Mouse (Mus musculus): ENCODE data around the gene Cx3cl1.

Gene Cx3cl1

GRCm38 (mm10) chr8:94801293-94802095 lies 29.7 kb downstream of the Cx3cl1 start:
- DNase-seq (ENCODE audit: low spot score in 2 of 2), result peak; percentile 75 to 77

- DNase-seq (ENCODE audit: low spot score in 2 of 2), result no peak
These were observed 30.6 kb downstream of the Cx3cl1 start for GRCm38 (mm10) chr8:94802375-94802774.

- DNase-seq (ENCODE audit: low spot score in 2 of 2), result peak; percentile 56 to 68
These were observed 31.7 kb downstream of the Cx3cl1 start for GRCm38 (mm10) chr8:94803551-94803950.

- DNase-seq (ENCODE audit: low spot score in 2 of 2), result no peak
These were observed 32.9 kb downstream of the Cx3cl1 start for GRCm38 (mm10) chr8:94804546-94805340.

- DNase-seq (ENCODE audit: low spot score in 2 of 2), result no peak
These were observed 34.0 kb downstream of the Cx3cl1 start for GRCm38 (mm10) chr8:94805811-94806210.

GRCm38 (mm10) chr8:94807506-94807905 lies 35.7 kb downstream of the Cx3cl1 start:
- no peak for DNase-seq (ENCODE audit: low spot score in 2 of 2)

GRCm38 (mm10) chr8:94808372-94808771 lies 36.6 kb downstream of the Cx3cl1 start:
- no peak for DNase-seq (ENCODE audit: low spot score in 2 of 2)

GRCm38 (mm10) chr8:94810153-94810552 lies 38.3 kb downstream of the Cx3cl1 start, which contains the start of gene Ccl17:
Gene Ccl17 (plus strand): TSS chr8:94810453.
- DNase-seq (ENCODE audit: low spot score in 2 of 2), result no peak

- DNase-seq (ENCODE audit: low spot score in 2 of 2), result no peak
These were observed 39.0 kb downstream of the Cx3cl1 start for GRCm38 (mm10) chr8:94810855-94811254.

GRCm38 (mm10) chr8:94811654-94812053 lies 39.8 kb downstream of the Cx3cl1 start:
- no peak for DNase-seq (ENCODE audit: low spot score in 2 of 2)

GRCm38 (mm10) chr8:94812645-94813098 lies 40.9 kb downstream of the Cx3cl1 start:
- peak; percentile 89 to 98 for DNase-seq (ENCODE audit: low spot score in 2 of 2)

GRCm38 (mm10) chr8:94814556-94814955 lies 42.7 kb downstream of the Cx3cl1 start:
- no peak for DNase-seq (ENCODE audit: low spot score in 2 of 2)

GRCm38 (mm10) chr8:94817933-94818332 lies 46.1 kb downstream of the Cx3cl1 start:
- DNase-seq (ENCODE audit: low spot score in 2 of 2), result no peak

GRCm38 (mm10) chr8:94819671-94820179 lies 47.9 kb downstream of the Cx3cl1 start:
- DNase-seq (ENCODE audit: low spot score in 2 of 2), result no peak

GRCm38 (mm10) chr8:94820553-94820952 lies 48.7 kb downstream of the Cx3cl1 start:
- DNase-seq (ENCODE audit: low spot score in 2 of 2), result no peak

- no peak for DNase-seq (ENCODE audit: low spot score in 2 of 2)
These were observed 49.6 kb downstream of the Cx3cl1 start for GRCm38 (mm10) chr8:94821381-94821780.

GRCm38 (mm10) chr8:94822637-94823560 lies 51.1 kb downstream of the Cx3cl1 start:
- DNase-seq (ENCODE audit: low spot score in 2 of 2), result peak; percentile 43 to 73

- no peak for DNase-seq (ENCODE audit: low spot score in 2 of 2)
These were observed 53.4 kb downstream of the Cx3cl1 start for GRCm38 (mm10) chr8:94825170-94825569.

GRCm38 (mm10) chr8:94826210-94826609 lies 54.4 kb downstream of the Cx3cl1 start:
- DNase-seq (ENCODE audit: low spot score in 2 of 2), result no peak

GRCm38 (mm10) chr8:94828284-94828683 lies 56.5 kb downstream of the Cx3cl1 start:
- DNase-seq (ENCODE audit: low spot score in 2 of 2), result no peak
